ENCODE assay signal across 8 mouse cellular contexts in the genomic region with DNA sequence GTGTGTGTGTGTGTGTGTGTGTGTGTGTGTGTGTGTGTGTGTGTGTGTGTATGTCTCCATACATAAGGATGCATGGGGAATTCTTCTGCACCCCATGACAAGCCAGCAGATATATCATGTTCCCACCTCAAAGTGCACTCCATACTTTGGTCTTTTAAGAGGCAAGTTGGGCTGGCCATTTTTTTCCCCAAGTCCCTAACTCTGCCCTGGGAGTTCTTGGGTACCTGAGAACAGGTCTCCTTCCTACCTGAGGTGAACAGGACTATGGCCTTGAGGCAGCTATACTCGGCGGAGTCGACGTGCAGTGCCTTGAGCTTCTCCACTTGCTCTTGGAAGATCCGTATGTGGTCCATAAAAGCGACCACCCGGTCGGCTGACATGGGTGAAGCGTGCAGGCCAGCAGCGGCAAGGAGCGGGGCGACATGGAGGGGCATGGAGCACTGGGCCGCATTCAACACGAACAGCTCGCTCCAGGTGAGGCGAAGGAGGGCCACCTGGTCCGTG. TPM values are rescaled to one million over a fixed set of nuclear protein-coding genes. Genes with fewer than 3 reads are reported as not detected.
DNase-seq lines count a peak whose midpoint lies in the region; ATAC-seq lines count a peak whose summit lies in the region.

No protein-coding gene starts in this region.

- peaks cover 37% of the 10 kb centered on the region for H3K27me3 ChIP-seq in heart, embryonic 11.5 days (ENCODE audit: control insufficient read depth, insufficient read depth, low read length)
- H3K27me3 ChIP-seq in forebrain, embryonic 11.5 days (ENCODE audit: control insufficient read depth, insufficient read depth, low read length), result peaks cover 31% of the 10 kb centered on the region
- H3K27me3 ChIP-seq in liver, embryonic 13.5 days, result peaks cover 80% of the 10 kb centered on the region

- 12% methylated on average over 17 of the region's 17 CpGs for WGBS in heart, embryonic 11.5 days (ENCODE audit: insufficient replicate concordance)
- WGBS in forebrain, embryonic 11.5 days, result 5% methylated on average over 17 of the region's 17 CpGs
- WGBS in liver, embryonic 13.5 days (ENCODE audit: insufficient replicate concordance), result 17% methylated on average over 17 of the region's 17 CpGs

- peak overlapping the region; percentile 96 for H3K27ac ChIP-seq in heart, embryonic 11.5 days (ENCODE audit: low read depth, low read length)
- peak overlapping the region; percentile 98 for H3K27ac ChIP-seq in forebrain, embryonic 11.5 days (ENCODE audit: low read depth, low read length)
- H3K27ac ChIP-seq in liver, embryonic 13.5 days, result peak overlapping the region; percentile 75; the same call in 1 of the 2 replicates

- no peaks in the 10 kb centered on the region for H3K9me3 ChIP-seq in heart, embryonic 11.5 days (replicated peaks; ENCODE audit: control insufficient read depth, low read length)
- no peaks in the 10 kb centered on the region for H3K9me3 ChIP-seq in forebrain, embryonic 11.5 days (ENCODE audit: control insufficient read depth, low read length)
- no peaks in the 10 kb centered on the region for H3K9me3 ChIP-seq in liver, embryonic 13.5 days (replicated peaks)

- H3K4me3 ChIP-seq in heart, embryonic 11.5 days (ENCODE audit: low read depth, low read length), result peak overlapping the region; percentile 79
- peak overlapping the region; percentile 79 for H3K4me3 ChIP-seq in forebrain, embryonic 11.5 days (ENCODE audit: low read depth, low read length)
- H3K4me3 ChIP-seq in liver, embryonic 13.5 days (replicated peaks), result peak overlapping the region; percentile 62

- intact Hi-C loops in heart, postnatal 10 days (cut with DNase I), result loop anchor here (10.0 kb wide), 1 partner anchor 1607 kb away; no protein-coding TSS in a partner anchor
- intact Hi-C loops in gastrocnemius, postnatal 36 days (cut with DNase I), result loop anchor here (5.0 kb wide), 1 partner anchor 285 kb away; no protein-coding TSS in a partner anchor

- peak overlapping the region; percentile 83 for H3K4me2 ChIP-seq in heart, embryonic 11.5 days
- H3K4me2 ChIP-seq in forebrain, embryonic 11.5 days (ENCODE audit: low read depth, low read length, severe bottlenecking), result peak overlapping the region; percentile 75
- H3K4me2 ChIP-seq in liver, embryonic 13.5 days, result peak overlapping the region; percentile 57

- H3K9ac ChIP-seq in heart, embryonic 11.5 days (ENCODE audit: low read depth, low read length), result peak overlapping the region; percentile 95
- peak overlapping the region; percentile 98 for H3K9ac ChIP-seq in forebrain, embryonic 11.5 days (ENCODE audit: low read length)
- H3K9ac ChIP-seq in liver, embryonic 13.5 days, result peak overlapping the region; percentile 73

- 0 out of 2 replicates have a peak, but pooled peaks cover 3% of the 10 kb centered on the region for H3K4me1 ChIP-seq in heart, embryonic 11.5 days (ENCODE audit: control insufficient read depth, insufficient read depth, low read length)
- no peaks in the 10 kb centered on the region for H3K4me1 ChIP-seq in forebrain, embryonic 11.5 days (replicated peaks; ENCODE audit: control insufficient read depth, insufficient read depth, low read length)
- peaks cover 8% of the 10 kb centered on the region for H3K4me1 ChIP-seq in liver, embryonic 13.5 days (replicated peaks)

- no peak for ATAC-seq in heart, embryonic 11.5 days (replicated peaks; ENCODE audit: insufficient number of reproducible peaks, low FRiP score, low TSS enrichment)
- ATAC-seq in forebrain, embryonic 11.5 days (replicated peaks; ENCODE audit: low FRiP score), result no peak
- no peak for ATAC-seq in liver, embryonic 13.5 days (ENCODE audit: low read depth)

- no peak for DNase-seq in heart, postnatal 10 days
- peak; percentile 27 for DNase-seq in 3T3-L1 (ENCODE audit: low read depth, low spot score)
- no peak for DNase-seq in forebrain, embryonic 11.5 days (ENCODE audit: low spot score)
- no peak for DNase-seq in liver, embryonic 13.5 days
- no peak for DNase-seq in cerebellum, postnatal 4 days (ENCODE audit: low spot score in 2 of 2)
- DNase-seq in frontal cortex, postnatal 36 days (ENCODE audit: low spot score in 2 of 2), result no peak
- DNase-seq in gastrocnemius, postnatal 36 days, result no peak

- no peaks in the 10 kb centered on the region for H3K36me3 ChIP-seq in heart, embryonic 11.5 days (ENCODE audit: control insufficient read depth, insufficient read depth, low read length)
- no peaks in the 10 kb centered on the region for H3K36me3 ChIP-seq in forebrain, embryonic 11.5 days (ENCODE audit: control insufficient read depth, insufficient read depth, low read length)
- 0 out of 2 replicates have a peak, but pooled peaks cover 6% of the 10 kb centered on the region for H3K36me3 ChIP-seq in liver, embryonic 13.5 days

RNA-seq across cellular contexts. Expression of a gene that starts 9.0 kb away (rescaled TPM):
- polyA plus RNA-seq in heart, embryonic 11.5 days (2014; fragmentation: Nextera tagmentation; extraction: Ambion mirVana), result 30.4 and 34.4 TPM in 2 replicates
- 10 to 100 TPM; 25.2 to 30.0 TPM for total RNA-seq in heart, postnatal 10 days (2021)
- polyA plus RNA-seq in forebrain, embryonic 11.5 days (2014; fragmentation: Nextera tagmentation; extraction: Ambion mirVana), result 124 and 137 TPM in 2 replicates
- polyA plus RNA-seq in liver, embryonic 13.5 days (2015; fragmentation: Nextera tagmentation; extraction: Ambion mirVana), result 10.2 and 11.9 TPM in 2 replicates
- 10 to 100 TPM; 12.7 to 19.4 TPM for total RNA-seq in gastrocnemius, postnatal 36 days (2021)
